Mouse (Mus musculus) adipocyte (in vitro differentiated cells): Measurements from ENCODE around the gene Rpl10l.

ENCODE experiments used
- DNase-seq: peaks from one replicate; pipeline ENCODE4 v3.0.0-alpha.2; 2016; ENCODE audit warnings: low spot score

Gene Rpl10l

DNA sequence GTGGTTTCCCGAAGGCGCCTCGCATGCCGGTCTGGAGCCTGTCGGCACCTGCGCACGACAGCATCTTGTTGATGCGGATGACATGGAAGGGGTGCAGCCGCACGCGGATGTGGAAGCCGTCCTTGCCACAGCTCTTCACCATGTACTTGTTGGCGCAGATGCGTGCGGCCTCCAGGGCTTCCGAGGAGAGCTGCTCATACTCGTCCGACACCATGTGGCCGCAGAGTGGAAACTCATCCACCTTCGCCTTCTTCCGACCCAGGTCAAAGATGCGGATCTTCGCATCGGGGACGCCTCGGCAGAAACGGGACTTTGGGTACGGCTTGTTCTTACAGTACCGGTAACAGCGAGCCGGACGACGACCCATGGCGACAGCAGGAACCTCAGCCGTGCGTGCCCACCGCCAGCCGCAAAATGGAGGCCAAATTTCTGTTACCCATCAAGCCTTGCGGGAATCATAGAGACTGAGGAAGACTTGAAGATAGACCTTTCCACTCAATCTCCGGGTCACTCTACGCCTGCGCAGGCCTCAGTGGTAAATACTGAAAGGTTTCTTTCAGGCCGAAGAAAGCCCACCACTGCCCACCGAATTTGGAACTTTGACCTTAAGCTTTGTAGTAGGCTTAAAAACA lies at the start of gene Rpl10l:
Rpl10l (minus strand) TSS at position 411 of the 632 bp plus-strand sequence.
- DNase-seq = no peak

GRCm38 (mm10) chr12:66275890-66276289 lies 8.3 kb downstream of the Rpl10l start:
- no peak for DNase-seq

GRCm38 (mm10) chr12:66245461-66246099 lies 38.6 kb downstream of the Rpl10l start:
- DNase-seq = no peak

- DNase-seq = no peak
Measured at GRCm38 (mm10) chr12:66234158-66234557, 50.0 kb downstream of the Rpl10l start.
